Mouse (Mus musculus): ENCODE data around the gene Lsr. TPM values are rescaled to one million over a fixed set of nuclear protein-coding genes. Genes with fewer than 3 reads are reported as not detected.
A peak's percentile ranks its signal among the peaks of the same experiment; 100 is the strongest.

Lsr gene
- total RNA-seq, 2 experiments from 2014 or later: 7.5 to 8.6 TPM

- H3K4me3 ChIP-seq: peak overlapping the region; percentile 8; the same call in 1 of the 2 replicates
- DNase-seq (ENCODE audit: low spot score in 2 of 2): no peak
- no peak overlapping the region for H3K27ac ChIP-seq
- 0 out of 2 replicates have a peak, but pooled peaks have one; percentile 5 for TF ChIP-seq CTCF (conservative IDR thresholded peaks at IDR 0.05)
Measured at GRCm38 (mm10) chr7:30908277-30908991, 64.8 kb downstream of the Lsr start.

Other genes starting within 250 kb of the Lsr start
- 100 to 1,000 TPM; 108 to 112 TPM for gene Tmem147, start 243.9 kb downstream of the Lsr start, total RNA-seq (2021)
- not detected for gene Gapdhs, start 229.8 kb downstream of the Lsr start, total RNA-seq (2021)
- 1 to 10 TPM; 4.9 to 6.1 TPM for gene Sbsn, start 222.0 kb downstream of the Lsr start, total RNA-seq (2021)
- under 1 TPM; 0.56 to 1.00 TPM for gene Dmkn, start 209.7 kb downstream of the Lsr start, total RNA-seq (2021)
- gene Krtdap, start 185.6 kb downstream of the Lsr start, total RNA-seq (2021): not detected
- gene Ffar2, start 149.7 kb downstream of the Lsr start, total RNA-seq (2021): not detected
- not detected for gene Ffar3, start 117.3 kb downstream of the Lsr start, total RNA-seq (2021)
- not detected for gene Ffar1, start 111.9 kb downstream of the Lsr start, total RNA-seq (2021)
- gene Cd22, start 93.1 kb downstream of the Lsr start, total RNA-seq (2021): not detected
- gene Mag, start 58.6 kb downstream of the Lsr start, total RNA-seq (2021): 100 to 1,000 TPM; 135 to 145 TPM
- gene Hamp2, start 48.8 kb downstream of the Lsr start, total RNA-seq (2021): not detected
- not detected for gene Hamp, start 29.4 kb downstream of the Lsr start, total RNA-seq (2021)
- gene Usf2, start 16.7 kb downstream of the Lsr start, total RNA-seq (2021): 100 to 1,000 TPM; 134 to 137 TPM
- not detected for gene Fam187b, start 326 bp upstream of the Lsr start, total RNA-seq (2021)
- 10 to 100 TPM; 17.3 to 26.9 TPM for gene Fxyd5, start 69.0 kb upstream of the Lsr start, total RNA-seq (2021)
- 100 to 1,000 TPM; 117 to 121 TPM for gene Fxyd7, start 78.0 kb upstream of the Lsr start, total RNA-seq (2021)
- 100 to 1,000 TPM in 1 of 2 experiments, 10 to 100 TPM in 1; 90.9 to 114 TPM for gene Fxyd1, start 83.7 kb upstream of the Lsr start, total RNA-seq (2021)
- 10 to 100 TPM; 37.9 to 41.9 TPM for gene Lgi4, start 85.9 kb upstream of the Lsr start, total RNA-seq (2021)
- gene Fxyd3, start 103.2 kb upstream of the Lsr start, total RNA-seq (2021): 1 to 10 TPM in 1 of 2 experiments, not detected in 1; 1.7 TPM
- 1 to 10 TPM; 2.9 to 7.1 TPM for gene Hpn, start 141.8 kb upstream of the Lsr start, total RNA-seq (2021)
- gene Scn1b, start 153.5 kb upstream of the Lsr start, total RNA-seq (2021): 100 to 1,000 TPM; 585 to 611 TPM
- 100 to 1,000 TPM; 118 to 124 TPM for gene Gramd1a, start 182.4 kb upstream of the Lsr start, total RNA-seq (2021)

Data from layer of hippocampus, adult 2 months (tissue).